Mouse (Mus musculus): ENCODE results near the gene Gdap1l1. TPM values are rescaled to one million over a fixed set of nuclear protein-coding genes. Genes with fewer than 3 reads are reported as not detected.
"Not testable (repeated sequence)": the region's sequence is repeated elsewhere in the genome, so short reads cannot be mapped to it uniquely, and the experiment has no call there.

The Gdap1l1 gene
- polyA plus RNA-seq, 1 experiment from 2014 or later: 3.9 TPM

GRCm38 (mm10) chr2:163452738-163453137 is 14.5 kb downstream of the Gdap1l1 start:
- Histone ChIP-seq H3K4me2 (replicated peaks) (no peak overlapping the region), H3K27ac (replicated peaks) (no peak overlapping the region), H3K9ac (no peak overlapping the region), H3K4me3 (replicated peaks) (no peak overlapping the region), H3K36me3 (no peaks in the 10 kb centered on the region), H3K27me3 (no peaks in the 10 kb centered on the region), H3K9me3 (replicated peaks) (no peaks in the 10 kb centered on the region), H3K4me1 (no peaks in the 10 kb centered on the region)
- 87% methylated on average over 6 of the region's 6 CpGs for WGBS
- no peak for ATAC-seq (ENCODE audit: insufficient number of reproducible peaks, low FRiP score, low TSS enrichment, low read depth)

GRCm38 (mm10) chr2:163453378-163453777 is 15.1 kb downstream of the Gdap1l1 start:
- no peak for ATAC-seq (ENCODE audit: insufficient number of reproducible peaks, low FRiP score, low TSS enrichment, low read depth)
- no peak overlapping the region for H3K4me2 ChIP-seq (replicated peaks)
- no peak overlapping the region for H3K4me3 ChIP-seq (replicated peaks)
- no peak overlapping the region for H3K27ac ChIP-seq (replicated peaks)
- WGBS: 88% methylated on average over 13 of the region's 13 CpGs
- no peaks in the 10 kb centered on the region for H3K36me3 ChIP-seq
- peaks cover 2% of the 10 kb centered on the region; the same call in 1 of the 2 replicates for H3K27me3 ChIP-seq
- H3K4me1 ChIP-seq: no peaks in the 10 kb centered on the region
- H3K9me3 ChIP-seq (replicated peaks): no peaks in the 10 kb centered on the region
- no peak overlapping the region for H3K9ac ChIP-seq

- H3K4me3 ChIP-seq (replicated peaks): no peak overlapping the region
- ATAC-seq (ENCODE audit: insufficient number of reproducible peaks, low FRiP score, low TSS enrichment, low read depth): no peak
- H3K9me3 ChIP-seq (replicated peaks): no peaks in the 10 kb centered on the region
- H3K4me2 ChIP-seq (replicated peaks): no peak overlapping the region
- H3K4me1 ChIP-seq: no peaks in the 10 kb centered on the region
- H3K9ac ChIP-seq: no peak overlapping the region
- no peak overlapping the region for H3K27ac ChIP-seq (replicated peaks)
- 47% methylated on average over 27 of the region's 27 CpGs for WGBS
- peaks cover 13% of the 10 kb centered on the region; the same call in 1 of the 2 replicates for H3K27me3 ChIP-seq
- no peaks in the 10 kb centered on the region for H3K36me3 ChIP-seq
Observed at GRCm38 (mm10) chr2:163458539-163459265, 20.4 kb downstream of the Gdap1l1 start.

GRCm38 (mm10) chr2:163459380-163459779 is 21.1 kb downstream of the Gdap1l1 start:
- no peak overlapping the region for H3K9ac ChIP-seq
- no peak overlapping the region for H3K27ac ChIP-seq (replicated peaks)
- no peaks in the 10 kb centered on the region for H3K9me3 ChIP-seq (replicated peaks)
- 32% methylated on average over 10 of the region's 10 CpGs for WGBS
- H3K36me3 ChIP-seq: no peaks in the 10 kb centered on the region
- no peak overlapping the region for H3K4me3 ChIP-seq (replicated peaks)
- H3K4me1 ChIP-seq: no peaks in the 10 kb centered on the region
- H3K4me2 ChIP-seq (replicated peaks): no peak overlapping the region
- H3K27me3 ChIP-seq: peaks cover 13% of the 10 kb centered on the region; the same call in 1 of the 2 replicates
- ATAC-seq (ENCODE audit: insufficient number of reproducible peaks, low FRiP score, low TSS enrichment, low read depth): peak; percentile 45; the same call in 1 of the 2 replicates

GRCm38 (mm10) chr2:163460622-163461021 is 22.3 kb downstream of the Gdap1l1 start:
- ATAC-seq (ENCODE audit: insufficient number of reproducible peaks, low FRiP score, low TSS enrichment, low read depth): no peak
- H3K9me3 ChIP-seq (replicated peaks): no peaks in the 10 kb centered on the region
- 87% methylated on average over 8 of the region's 8 CpGs for WGBS
- H3K27me3 ChIP-seq: peaks cover 13% of the 10 kb centered on the region; the same call in 1 of the 2 replicates
- H3K36me3 ChIP-seq: no peaks in the 10 kb centered on the region; the same call in 1 of the 2 replicates
- no peak overlapping the region for H3K27ac ChIP-seq (replicated peaks)
- H3K4me3 ChIP-seq (replicated peaks): no peak overlapping the region
- H3K4me1 ChIP-seq: no peaks in the 10 kb centered on the region
- H3K4me2 ChIP-seq (replicated peaks): no peak overlapping the region
- no peak overlapping the region for H3K9ac ChIP-seq

GRCm38 (mm10) chr2:163461307-163461706 is 23.0 kb downstream of the Gdap1l1 start:
- not testable (repeated sequence) for H3K4me3 ChIP-seq (replicated peaks); H3K36me3 ChIP-seq; H3K4me2 ChIP-seq (replicated peaks); H3K9me3 ChIP-seq (replicated peaks); H3K4me1 ChIP-seq; ATAC-seq (ENCODE audit: insufficient number of reproducible peaks, low FRiP score, low TSS enrichment, low read depth); H3K27ac ChIP-seq (replicated peaks); H3K9ac ChIP-seq
- peaks cover 13% of the 10 kb centered on the region; the same call in 1 of the 2 replicates for H3K27me3 ChIP-seq
- WGBS: 92% methylated on average over 9 of the region's 9 CpGs

- Histone ChIP-seq H3K27ac (replicated peaks) (no peak overlapping the region), H3K9ac (no peak overlapping the region), H3K36me3 (peaks cover 4% of the 10 kb centered on the region; the same call in 1 of the 2 replicates), H3K4me3 (replicated peaks) (no peak overlapping the region), H3K9me3 (replicated peaks) (no peaks in the 10 kb centered on the region), H3K4me2 (replicated peaks) (no peak overlapping the region), H3K4me1 (no peaks in the 10 kb centered on the region), H3K27me3 (peaks cover 13% of the 10 kb centered on the region; the same call in 1 of the 2 replicates)
- 72% methylated on average over 5 of the region's 5 CpGs for WGBS
- ATAC-seq (ENCODE audit: insufficient number of reproducible peaks, low FRiP score, low TSS enrichment, low read depth): no peak
Observed at GRCm38 (mm10) chr2:163462386-163462785, 24.1 kb downstream of the Gdap1l1 start.

GRCm38 (mm10) chr2:163462801-163463200 is 24.5 kb downstream of the Gdap1l1 start:
- no peak overlapping the region for H3K9ac ChIP-seq
- H3K4me2 ChIP-seq (replicated peaks): no peak overlapping the region
- H3K27me3 ChIP-seq: peaks cover 13% of the 10 kb centered on the region; the same call in 1 of the 2 replicates
- H3K36me3 ChIP-seq: peaks cover 5% of the 10 kb centered on the region; the same call in 1 of the 2 replicates
- no peaks in the 10 kb centered on the region for H3K9me3 ChIP-seq (replicated peaks)
- H3K27ac ChIP-seq (replicated peaks): no peak overlapping the region
- no peak for ATAC-seq (ENCODE audit: insufficient number of reproducible peaks, low FRiP score, low TSS enrichment, low read depth)
- 77% methylated on average over 11 of the region's 11 CpGs for WGBS
- H3K4me1 ChIP-seq: no peaks in the 10 kb centered on the region
- no peak overlapping the region for H3K4me3 ChIP-seq (replicated peaks)

- Histone ChIP-seq H3K9me3 (replicated peaks) (no peaks in the 10 kb centered on the region), H3K27me3 (peaks cover 11% of the 10 kb centered on the region; the same call in 1 of the 2 replicates), H3K4me2 (replicated peaks) (no peak overlapping the region), H3K27ac (replicated peaks) (no peak overlapping the region), H3K4me3 (replicated peaks) (no peak overlapping the region), H3K9ac (no peak overlapping the region), H3K4me1 (no peaks in the 10 kb centered on the region), H3K36me3 (peaks cover 10% of the 10 kb centered on the region; the same call in 1 of the 2 replicates)
- 60% methylated on average over 10 of the region's 10 CpGs for WGBS
- no peak for ATAC-seq (ENCODE audit: insufficient number of reproducible peaks, low FRiP score, low TSS enrichment, low read depth)
Observed at GRCm38 (mm10) chr2:163463251-163463769, 25.0 kb downstream of the Gdap1l1 start.

- no peaks in the 10 kb centered on the region for H3K4me1 ChIP-seq
- no peak overlapping the region for H3K9ac ChIP-seq
- H3K4me3 ChIP-seq (replicated peaks): no peak overlapping the region
- H3K9me3 ChIP-seq (replicated peaks): no peaks in the 10 kb centered on the region
- peaks cover 16% of the 10 kb centered on the region; the same call in 1 of the 2 replicates for H3K36me3 ChIP-seq
- 64% methylated on average over 4 of the region's 4 CpGs for WGBS
- no peak overlapping the region for H3K4me2 ChIP-seq (replicated peaks)
- ATAC-seq (ENCODE audit: insufficient number of reproducible peaks, low FRiP score, low TSS enrichment, low read depth): no peak
- H3K27me3 ChIP-seq: peaks cover 4% of the 10 kb centered on the region; the same call in 1 of the 2 replicates
- no peak overlapping the region for H3K27ac ChIP-seq (replicated peaks)
Observed at GRCm38 (mm10) chr2:163463998-163464397, 25.7 kb downstream of the Gdap1l1 start.

- Histone ChIP-seq H3K4me3 (replicated peaks) (no peak overlapping the region), H3K27me3 (no peaks in the 10 kb centered on the region), H3K9ac (no peak overlapping the region), H3K27ac (replicated peaks) (no peak overlapping the region), H3K36me3 (peaks cover 19% of the 10 kb centered on the region; the same call in 1 of the 2 replicates), H3K4me1 (no peaks in the 10 kb centered on the region), H3K4me2 (replicated peaks) (no peak overlapping the region), H3K9me3 (replicated peaks) (no peaks in the 10 kb centered on the region)
- no peak for ATAC-seq (ENCODE audit: insufficient number of reproducible peaks, low FRiP score, low TSS enrichment, low read depth)
- WGBS: 46% methylated on average over 6 of the region's 6 CpGs
Observed at GRCm38 (mm10) chr2:163464562-163464961, 26.3 kb downstream of the Gdap1l1 start.

Data from embryonic facial prominence, embryonic 15.5 days (tissue).